Mouse (Mus musculus) forebrain, embryonic 14.5 days (tissue): ENCODE data around the gene Rbms3. TPM values are rescaled to one million over a fixed set of nuclear protein-coding genes. Genes with fewer than 3 reads are reported as not detected.
A peak's percentile ranks its signal among the peaks of the same experiment; 100 is the strongest.

Source experiments
- ATAC-seq: fragments of 200-750 bp; cut with Nextera tagmentation; 2 replicates; pipeline ENCODE4 v1.8.0; 2017; ENCODE audit warnings: mild to moderate bottlenecking, moderate library complexity
- DNase-seq: peaks from one replicate; pipeline ENCODE4 v3.0.0-alpha.2; 2015; ENCODE audit warnings: low spot score
- H3K27ac ChIP-seq: fragments of 300-500 bp; sonication (generic); 2 replicates; pipeline ENCODE4 v1.5.1; 2014; ENCODE audit warnings: low read depth, mild to moderate bottlenecking, control low read depth, low read length, moderate library complexity
- H3K27me3 ChIP-seq: fragments of 300-500 bp; sonication (generic); replicated peaks from 2 replicates; pipeline ENCODE4 v1.6.1; 2014; ENCODE audit warnings: low read length, control low read depth, mixed read lengths; ENCODE audit not compliant: control insufficient read depth, insufficient read depth
- H3K36me3 ChIP-seq: fragments of 300-500 bp; sonication (generic); 2 replicates; pipeline ENCODE4 v1.6.1; 2014; ENCODE audit warnings: low read length, control low read depth; ENCODE audit not compliant: control insufficient read depth, insufficient read depth
- H3K4me1 ChIP-seq: fragments of 300-500 bp; sonication (generic); 2 replicates; pipeline ENCODE4 v1.6.1; 2014; ENCODE audit warnings: antibody characterized with exemption, low read length, control low read depth; ENCODE audit not compliant: control insufficient read depth, insufficient read depth
- H3K4me2 ChIP-seq: fragments of 300-500 bp; sonication (generic); 2 replicates; pipeline ENCODE4 v1.6.1; 2014; ENCODE audit warnings: mild to moderate bottlenecking, control low read depth, low read length
- H3K4me3 ChIP-seq: fragments of 300-500 bp; sonication (generic); 2 replicates; pipeline ENCODE4 v1.5.1; 2014; ENCODE audit warnings: low read depth, low read length, control low read depth
- H3K9ac ChIP-seq: fragments of 300-500 bp; sonication (generic); 2 replicates; pipeline ENCODE4 v1.6.1; 2014; ENCODE audit warnings: mild to moderate bottlenecking, low read length, control low read depth, moderate library complexity
- H3K9me3 ChIP-seq: fragments of 300-500 bp; sonication (generic); replicated peaks from 2 replicates; pipeline ENCODE4 v1.6.1; 2016; ENCODE audit warnings: low read length, control low read depth, mixed read lengths; ENCODE audit not compliant: control insufficient read depth
- WGBS: fragments of 180-500 bp; shearing (Covaris S2); extraction: QIAGEN DNeasy Blood & Tissue Kit; methylation state at CpG from one replicate; pipeline ENCODE4 v1.1.7; 2014; 5-methylcytosine and 5-hydroxymethylcytosine counted together
- polyA plus RNA-seq: library from polyadenylated mRNA; unstranded; fragments of >200 nt; fragmentation: Nextera tagmentation; extraction: Ambion mirVana; gene quantifications from 2 replicates; pipeline ENCODE4 v1.2.1, GENCODE M21; 2014

The Rbms3 gene
- polyA plus RNA-seq, 1 experiment from 2014 or later = 13.8 TPM

- Histone ChIP-seq H3K36me3 (no peaks in the 10 kb centered on the region), H3K4me1 (no peaks in the 10 kb centered on the region), H3K27ac (no peak overlapping the region), H3K4me2 (no peak overlapping the region), H3K27me3 (no peaks in the 10 kb centered on the region), H3K9ac (no peak overlapping the region), H3K4me3 (no peak overlapping the region), H3K9me3 (no peaks in the 10 kb centered on the region)
- DNase-seq (no peak), ATAC-seq (no peak)
- 73% methylated on average over 6 of the region's 6 CpGs for WGBS
These were observed 639.4 kb downstream of the Rbms3 start for GRCm38 (mm10) chr9:116990321-116990720.

- no peak for ATAC-seq
These were observed 648.9 kb downstream of the Rbms3 start for GRCm38 (mm10) chr9:116980801-116981200.

GRCm38 (mm10) chr9:116977428-116977827, 652.3 kb downstream of the Rbms3 start:
- H3K9ac ChIP-seq = no peak overlapping the region
- DNase-seq (no peak), ATAC-seq (no peak)
- no peaks in the 10 kb centered on the region for H3K27me3 ChIP-seq
- no peaks in the 10 kb centered on the region for H3K4me1 ChIP-seq
- no peak overlapping the region for H3K27ac ChIP-seq
- H3K9me3 ChIP-seq = no peaks in the 10 kb centered on the region
- H3K4me3 ChIP-seq = no peak overlapping the region
- no peak overlapping the region for H3K4me2 ChIP-seq
- 90% methylated on average over 6 of the region's 6 CpGs for WGBS
- no peaks in the 10 kb centered on the region for H3K36me3 ChIP-seq

More at GRCm38 (mm10) chr9:116980801-116981200, 648.9 kb downstream of the Rbms3 start:
- H3K27me3 ChIP-seq = no peaks in the 10 kb centered on the region
- DNase-seq = no peak
- H3K36me3 ChIP-seq = no peaks in the 10 kb centered on the region
- no peak overlapping the region for H3K27ac ChIP-seq
- H3K9me3 ChIP-seq = no peaks in the 10 kb centered on the region
- no peak overlapping the region for H3K4me3 ChIP-seq
- WGBS = 90% methylated on average over 5 of the region's 5 CpGs
- no peaks in the 10 kb centered on the region for H3K4me1 ChIP-seq
- H3K4me2 ChIP-seq = no peak overlapping the region
- H3K9ac ChIP-seq = no peak overlapping the region

GRCm38 (mm10) chr9:116976575-116977408, 652.9 kb downstream of the Rbms3 start:
- no peaks in the 10 kb centered on the region for H3K36me3 ChIP-seq
- DNase-seq = peak; percentile 73
- no peak overlapping the region for H3K4me2 ChIP-seq
- WGBS = 79% methylated on average over 21 of the region's 21 CpGs
- H3K27ac ChIP-seq = no peak overlapping the region
- ATAC-seq = peak; percentile 57; the same call in 1 of the 2 replicates
- no peak overlapping the region for H3K9ac ChIP-seq
- no peaks in the 10 kb centered on the region for H3K27me3 ChIP-seq
- H3K4me3 ChIP-seq = no peak overlapping the region
- no peaks in the 10 kb centered on the region for H3K4me1 ChIP-seq
- H3K9me3 ChIP-seq = no peaks in the 10 kb centered on the region

- Histone ChIP-seq H3K27me3 (no peaks in the 10 kb centered on the region), H3K4me1 (no peaks in the 10 kb centered on the region), H3K4me3 (no peak overlapping the region), H3K4me2 (no peak overlapping the region), H3K9ac (no peak overlapping the region), H3K27ac (no peak overlapping the region), H3K9me3 (no peaks in the 10 kb centered on the region), H3K36me3 (no peaks in the 10 kb centered on the region)
- ATAC-seq (no peak), DNase-seq (no peak)
- 95% methylated on average over 4 of the region's 4 CpGs for WGBS
These were observed 654.4 kb downstream of the Rbms3 start for GRCm38 (mm10) chr9:116975269-116975668.

- H3K9me3 ChIP-seq = no peaks in the 10 kb centered on the region
- no peaks in the 10 kb centered on the region for H3K36me3 ChIP-seq
- H3K4me1 ChIP-seq = no peaks in the 10 kb centered on the region
- H3K27me3 ChIP-seq = no peaks in the 10 kb centered on the region
- ATAC-seq = no peak
- no peak overlapping the region for H3K4me3 ChIP-seq
- H3K4me2 ChIP-seq = no peak overlapping the region
- no peak for DNase-seq
- no peak overlapping the region for H3K9ac ChIP-seq
- 96% methylated on average over 3 of the region's 3 CpGs for WGBS
- no peak overlapping the region for H3K27ac ChIP-seq
These were observed 655.6 kb downstream of the Rbms3 start for GRCm38 (mm10) chr9:116974134-116974533.

- no peak overlapping the region for H3K9ac ChIP-seq
- WGBS = 31% methylated on average over 2 of the region's 2 CpGs
- H3K27ac ChIP-seq = no peak overlapping the region
- H3K4me1 ChIP-seq = no peaks in the 10 kb centered on the region
- no peak for ATAC-seq
- no peaks in the 10 kb centered on the region for H3K9me3 ChIP-seq
- no peaks in the 10 kb centered on the region for H3K36me3 ChIP-seq
- H3K27me3 ChIP-seq = no peaks in the 10 kb centered on the region
- no peak overlapping the region for H3K4me3 ChIP-seq
- DNase-seq = no peak
- H3K4me2 ChIP-seq = no peak overlapping the region
These were observed 656.1 kb downstream of the Rbms3 start for GRCm38 (mm10) chr9:116973594-116973993.

- 93% methylated on average over 3 of the region's 3 CpGs for WGBS
- Histone ChIP-seq H3K9ac (no peak overlapping the region), H3K9me3 (no peaks in the 10 kb centered on the region), H3K4me3 (no peak overlapping the region), H3K4me1 (peaks cover 4% of the 10 kb centered on the region), H3K4me2 (no peak overlapping the region), H3K27me3 (no peaks in the 10 kb centered on the region), H3K36me3 (no peaks in the 10 kb centered on the region), H3K27ac (no peak overlapping the region)
- ATAC-seq (no peak), DNase-seq (no peak)
These were observed 662.4 kb downstream of the Rbms3 start for GRCm38 (mm10) chr9:116967317-116967716.

GRCm38 (mm10) chr9:116965691-116966090, 664.0 kb downstream of the Rbms3 start:
- H3K27me3 ChIP-seq = no peaks in the 10 kb centered on the region
- peak; percentile 16 for DNase-seq

More at GRCm38 (mm10) chr9:116965691-116966090, 664.0 kb downstream of the Rbms3 start:
- H3K4me1 ChIP-seq = peaks cover 4% of the 10 kb centered on the region
- H3K27ac ChIP-seq = no peak overlapping the region
- ATAC-seq = 0 out of 2 replicates have a peak, but pooled peaks have one; percentile 29
- no peak overlapping the region for H3K9ac ChIP-seq
- no peak overlapping the region for H3K4me2 ChIP-seq
- H3K9me3 ChIP-seq = peaks cover 4% of the 10 kb centered on the region; the same call in 1 of the 2 replicates
- no peak overlapping the region for H3K4me3 ChIP-seq
- 19% methylated on average over 6 of the region's 6 CpGs for WGBS
- no peaks in the 10 kb centered on the region for H3K36me3 ChIP-seq
